Mouse (Mus musculus): ENCODE data around the gene Olfr1016. TPM values are rescaled to one million over a fixed set of nuclear protein-coding genes. Genes with fewer than 3 reads are reported as not detected.

Olfr1016 gene
- not detected for total RNA-seq (2022)

GRCm38 (mm10) chr2:85802444-85802843, at the start of gene Olfr1016:
Gene Olfr1016 (minus strand): TSS chr2:85802544.
- DNase-seq (ENCODE audit: low spot score in 2 of 2): no peak

DNA sequence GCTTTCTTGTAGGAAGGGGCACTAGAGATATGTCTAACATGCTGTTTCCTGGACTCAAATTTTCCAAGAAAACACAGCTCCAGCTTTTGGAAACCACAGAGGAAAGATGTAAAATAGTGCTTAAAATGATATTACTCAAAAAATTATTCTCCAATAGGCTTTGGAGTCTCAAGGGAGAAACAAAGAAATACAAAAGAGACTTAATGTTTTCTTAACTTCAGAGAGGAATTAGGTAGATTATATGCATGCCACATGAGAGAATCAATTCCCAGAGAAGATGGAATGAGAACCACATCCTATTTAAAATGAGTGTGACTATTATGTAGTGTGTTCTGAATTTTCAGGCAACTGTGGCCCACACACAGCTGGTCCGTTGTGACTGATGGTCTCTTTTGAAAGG, 44.4 kb upstream of the Olfr1016 start, which contains the start of gene Olfr1020:
Gene Olfr1020 (plus strand): TSS at position 301 of the 400 bp plus-strand sequence.
- no peak for DNase-seq (ENCODE audit: low spot score in 2 of 2)

DNA sequence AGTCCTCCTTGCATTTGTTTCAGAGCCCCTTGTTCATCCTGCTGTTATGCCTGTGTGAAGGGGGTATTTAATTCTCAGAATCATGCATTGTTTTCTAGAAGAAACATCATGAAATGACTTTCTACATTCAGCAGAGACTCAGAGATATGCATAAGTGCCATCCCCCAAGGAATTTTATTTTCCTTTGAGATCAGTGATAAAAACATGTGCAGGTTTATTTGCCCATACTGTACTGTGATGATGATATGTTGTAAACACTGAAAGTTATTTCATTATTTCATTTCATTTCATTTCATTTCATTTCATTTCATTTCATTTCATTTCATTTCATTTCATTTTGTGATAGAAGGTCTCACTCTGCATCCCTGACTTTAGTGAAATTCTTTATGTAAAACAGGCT, 43.0 kb upstream of the Olfr1016 start, which contains the start of gene Olfr1019:
Gene Olfr1019 (minus strand): TSS at position 101 of the 400 bp plus-strand sequence.
- no peak for DNase-seq (ENCODE audit: low spot score in 2 of 2)

- no peak for DNase-seq (ENCODE audit: low spot score in 2 of 2)
Measured at GRCm38 (mm10) chr2:85818179-85818578, 15.8 kb upstream of the Olfr1016 start, which contains the start of gene Olfr1018. Gene Olfr1018 (plus strand): TSS chr2:85818479.

GRCm38 (mm10) chr2:85804501-85804900, 2.2 kb upstream of the Olfr1016 start:
- no peak for DNase-seq (ENCODE audit: low spot score in 2 of 2)

- no peak for DNase-seq (ENCODE audit: low spot score in 2 of 2)
Measured at GRCm38 (mm10) chr2:85792331-85792730, 10.0 kb downstream of the Olfr1016 start.

GRCm38 (mm10) chr2:85781717-85782116, 20.6 kb downstream of the Olfr1016 start, which contains the start of gene Olfr1015:
Gene Olfr1015 (plus strand): TSS chr2:85782017.
- no peak for DNase-seq (ENCODE audit: low spot score in 2 of 2)

DNA sequence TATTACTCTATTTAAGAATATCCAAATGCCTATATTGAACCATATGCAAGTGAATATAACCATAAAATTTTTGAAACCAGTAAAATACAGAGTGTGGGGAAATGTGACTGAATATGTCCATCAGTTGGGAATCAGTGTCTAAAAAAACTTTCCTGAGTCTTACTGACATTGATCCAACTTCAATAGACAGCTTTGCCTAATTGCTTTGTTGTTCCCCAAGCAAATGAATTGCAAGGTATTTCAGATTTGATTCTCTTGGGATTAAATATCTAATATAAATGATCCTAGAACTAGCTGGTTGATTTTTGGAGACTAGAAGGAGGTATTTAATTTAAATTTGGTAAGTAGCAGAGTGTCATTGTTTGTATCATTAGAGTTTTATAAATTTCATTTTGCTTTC, 29.9 kb downstream of the Olfr1016 start, which contains the start of gene Olfr1014:
Gene Olfr1014 (plus strand): TSS at position 301 of the 400 bp plus-strand sequence.
- no peak for DNase-seq (ENCODE audit: low spot score in 2 of 2)

- no peak for DNase-seq (ENCODE audit: low spot score in 2 of 2)
Measured at GRCm38 (mm10) chr2:85766798-85767197, 35.5 kb downstream of the Olfr1016 start, which contains the start of gene Olfr1013. Gene Olfr1013 (plus strand): TSS chr2:85767098.

- DNase-seq (ENCODE audit: low spot score in 2 of 2): no peak
Measured at GRCm38 (mm10) chr2:85762666-85763065, 39.7 kb downstream of the Olfr1016 start, which contains the start of gene Olfr1012. Gene Olfr1012 (minus strand): TSS chr2:85762766.

GRCm38 (mm10) chr2:85753822-85754221, 48.5 kb downstream of the Olfr1016 start:
- DNase-seq (ENCODE audit: low spot score in 2 of 2): no peak

Other genes with a start within 250 kb of the Olfr1016 start
- not detected for gene Olfr996, start 223.3 kb downstream of the Olfr1016 start, total RNA-seq (2022)
- not detected for gene Olfr998, start 213.6 kb downstream of the Olfr1016 start, total RNA-seq (2022)
- not detected for gene Olfr1000, start 190.6 kb downstream of the Olfr1016 start, total RNA-seq (2022)
- not detected for gene Olfr1002, start 151.8 kb downstream of the Olfr1016 start, total RNA-seq (2022)
- not detected for gene Olfr154, start 138.1 kb downstream of the Olfr1016 start, total RNA-seq (2022)
- gene Olfr1006, start 123.8 kb downstream of the Olfr1016 start, total RNA-seq (2022): not detected
- gene Olfr1008, start 113.1 kb downstream of the Olfr1016 start, total RNA-seq (2022): not detected
- not detected for gene Olfr1009, start 87.1 kb downstream of the Olfr1016 start, total RNA-seq (2022)
- gene Olfr1012, start 39.8 kb downstream of the Olfr1016 start, total RNA-seq (2022): not detected
- not detected for gene Olfr1013, start 35.4 kb downstream of the Olfr1016 start, total RNA-seq (2022)
- gene Olfr1014, start 29.8 kb downstream of the Olfr1016 start, total RNA-seq (2022): not detected
- not detected for gene Olfr1015, start 20.5 kb downstream of the Olfr1016 start, total RNA-seq (2022)
- gene Olfr1018, start 15.9 kb upstream of the Olfr1016 start, total RNA-seq (2022): not detected
- not detected for gene Olfr1019, start 42.9 kb upstream of the Olfr1016 start, total RNA-seq (2022)
- not detected for gene Olfr1020, start 44.5 kb upstream of the Olfr1016 start, total RNA-seq (2022)
- not detected for gene Olfr1022, start 66.0 kb upstream of the Olfr1016 start, total RNA-seq (2022)
- not detected for gene Olfr1023, start 83.1 kb upstream of the Olfr1016 start, total RNA-seq (2022)
- not detected for gene Olfr1024, start 102.5 kb upstream of the Olfr1016 start, total RNA-seq (2022)
- gene Olfr1025-ps1, start 112.6 kb upstream of the Olfr1016 start, total RNA-seq (2022): not detected
- not detected for gene Olfr1026, start 119.0 kb upstream of the Olfr1016 start, total RNA-seq (2022)
- under 1 TPM in 2 of 4 experiments, not detected in 2; 0.09 to 0.11 TPM for gene Olfr1028, start 147.9 kb upstream of the Olfr1016 start, total RNA-seq (2022)
- gene Olfr1029, start 171.4 kb upstream of the Olfr1016 start, total RNA-seq (2022): under 1 TPM in 1 of 4 experiments, not detected in 3; 0.18 TPM
- gene Olfr1030, start 176.7 kb upstream of the Olfr1016 start, total RNA-seq (2022): not detected
- not detected for gene Olfr1031, start 187.8 kb upstream of the Olfr1016 start, total RNA-seq (2022)
- gene Olfr1032, start 203.0 kb upstream of the Olfr1016 start, total RNA-seq (2022): not detected
- gene Olfr1033, start 218.1 kb upstream of the Olfr1016 start, total RNA-seq (2022): not detected
- gene Olfr1034, start 243.3 kb upstream of the Olfr1016 start, total RNA-seq (2022): not detected